Mouse (Mus musculus): ENCODE measurements at regions not wholly inside any gene's neighbourhood (a gene's known extent, or its start where the extent isn't known, plus 50 kb on each side); places are given as distances from the start of the nearest gene placed in this dataset.

GRCm38 (mm10) chr4:53386309-53386708, 53.9 kb upstream of the Slc44a1 start:
- ATAC-seq: no peak

- ATAC-seq: peak; percentile 80
Measured at GRCm38 (mm10) chr4:53384761-53385160, 55.5 kb upstream of the Slc44a1 start.

- no peak for ATAC-seq
Measured at GRCm38 (mm10) chr4:53384104-53384503, 56.1 kb upstream of the Slc44a1 start.

- no peak for ATAC-seq
Measured at GRCm38 (mm10) chr4:53382012-53382411, 58.2 kb upstream of the Slc44a1 start.

- ATAC-seq: no peak
Measured at GRCm38 (mm10) chr4:53379855-53380254, 60.4 kb upstream of the Slc44a1 start.

- no peak for ATAC-seq
Measured at GRCm38 (mm10) chr4:53376995-53377394, 63.2 kb upstream of the Slc44a1 start.

- ATAC-seq: no peak
Measured at GRCm38 (mm10) chr4:53356374-53356773, 83.8 kb upstream of the Slc44a1 start.

- ATAC-seq: no peak
Measured at GRCm38 (mm10) chr4:53354961-53355360, 85.3 kb upstream of the Slc44a1 start.

GRCm38 (mm10) chr4:53353399-53354090, 86.7 kb upstream of the Slc44a1 start:
- no peak for ATAC-seq

- no peak for ATAC-seq
Measured at GRCm38 (mm10) chr4:53351104-53351607, 89.1 kb upstream of the Slc44a1 start.

- ATAC-seq: no peak
Measured at GRCm38 (mm10) chr4:53345346-53345745, 94.9 kb upstream of the Slc44a1 start.

GRCm38 (mm10) chr4:53344546-53344945, 95.7 kb upstream of the Slc44a1 start:
- no peak for ATAC-seq

GRCm38 (mm10) chr4:53341181-53341580, 99.0 kb upstream of the Slc44a1 start:
- no peak for ATAC-seq

GRCm38 (mm10) chr4:53340021-53340667, 100.1 kb upstream of the Slc44a1 start:
- ATAC-seq: no peak

GRCm38 (mm10) chr4:53339125-53340020, 100.8 kb upstream of the Slc44a1 start:
- no peak for ATAC-seq

- ATAC-seq: no peak
Measured at GRCm38 (mm10) chr4:53338479-53338878, 101.7 kb upstream of the Slc44a1 start.

GRCm38 (mm10) chr4:53337784-53338183, 102.4 kb upstream of the Slc44a1 start:
- ATAC-seq: no peak

GRCm38 (mm10) chr4:53327382-53328165, 112.6 kb upstream of the Slc44a1 start:
- no peak for ATAC-seq

- ATAC-seq: no peak
Measured at GRCm38 (mm10) chr4:53323838-53324237, 116.4 kb upstream of the Slc44a1 start.

- peak; percentile 80 for ATAC-seq
Measured at GRCm38 (mm10) chr4:53323195-53323594, 117.0 kb upstream of the Slc44a1 start.

GRCm38 (mm10) chr4:53322484-53322883, 117.7 kb upstream of the Slc44a1 start:
- ATAC-seq: no peak

GRCm38 (mm10) chr4:53320735-53321449, 119.3 kb upstream of the Slc44a1 start:
- ATAC-seq: no peak
